Mouse (Mus musculus): ENCODE data around the gene Man2b1. TPM values are rescaled to one million over a fixed set of nuclear protein-coding genes. Genes with fewer than 3 reads are reported as not detected.
"Not testable (repeated sequence)": the region's sequence is repeated elsewhere in the genome, so short reads cannot be mapped to it uniquely, and the experiment has no call there.

Man2b1 gene
- total RNA-seq, 2 experiments from 2014 or later: 31.0 to 31.3 TPM

DNA sequence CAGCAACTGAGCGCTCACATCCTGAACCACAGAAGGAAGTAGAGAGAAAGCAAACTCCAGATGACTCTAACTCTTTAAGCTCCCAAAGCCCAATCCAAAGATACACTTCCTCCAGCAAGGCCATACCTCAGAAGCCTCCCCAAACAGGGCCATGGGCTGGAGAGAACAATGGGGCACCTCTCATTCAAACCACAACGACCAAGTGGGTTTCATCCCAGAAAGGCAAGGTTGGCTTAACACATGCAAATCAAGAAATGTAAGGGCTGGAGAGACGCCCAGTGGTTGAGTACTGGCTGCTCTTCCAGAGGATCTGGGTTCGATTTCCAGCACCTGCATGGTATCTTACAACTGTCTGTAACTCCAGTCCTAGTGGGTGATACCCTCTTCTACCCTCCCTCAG lies 32.4 kb downstream of the Man2b1 start:
- DNase-seq: no peak
- intact Hi-C loops (cut with DNase I): no loop called here

DNA sequence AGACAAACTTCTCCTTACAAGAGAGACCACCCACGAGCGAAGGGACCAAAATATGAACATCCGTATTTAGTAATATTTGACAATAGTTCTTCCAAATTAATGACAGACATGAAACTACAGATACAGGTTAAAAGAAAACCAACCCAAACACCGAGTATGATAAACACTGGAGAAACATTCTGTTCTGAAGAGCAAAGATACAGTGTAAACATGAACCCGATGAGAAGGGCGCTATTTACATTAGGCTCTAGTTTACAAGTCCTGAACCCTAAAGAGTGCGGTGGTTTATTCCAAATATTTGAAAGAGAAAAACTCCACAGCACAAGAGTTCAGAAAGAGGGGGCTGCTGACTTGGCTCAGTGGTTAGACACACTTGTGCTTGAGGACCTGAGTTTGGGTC lies 33.9 kb downstream of the Man2b1 start:
- intact Hi-C loops (cut with DNase I): no loop called here
- DNase-seq: no peak

DNA sequence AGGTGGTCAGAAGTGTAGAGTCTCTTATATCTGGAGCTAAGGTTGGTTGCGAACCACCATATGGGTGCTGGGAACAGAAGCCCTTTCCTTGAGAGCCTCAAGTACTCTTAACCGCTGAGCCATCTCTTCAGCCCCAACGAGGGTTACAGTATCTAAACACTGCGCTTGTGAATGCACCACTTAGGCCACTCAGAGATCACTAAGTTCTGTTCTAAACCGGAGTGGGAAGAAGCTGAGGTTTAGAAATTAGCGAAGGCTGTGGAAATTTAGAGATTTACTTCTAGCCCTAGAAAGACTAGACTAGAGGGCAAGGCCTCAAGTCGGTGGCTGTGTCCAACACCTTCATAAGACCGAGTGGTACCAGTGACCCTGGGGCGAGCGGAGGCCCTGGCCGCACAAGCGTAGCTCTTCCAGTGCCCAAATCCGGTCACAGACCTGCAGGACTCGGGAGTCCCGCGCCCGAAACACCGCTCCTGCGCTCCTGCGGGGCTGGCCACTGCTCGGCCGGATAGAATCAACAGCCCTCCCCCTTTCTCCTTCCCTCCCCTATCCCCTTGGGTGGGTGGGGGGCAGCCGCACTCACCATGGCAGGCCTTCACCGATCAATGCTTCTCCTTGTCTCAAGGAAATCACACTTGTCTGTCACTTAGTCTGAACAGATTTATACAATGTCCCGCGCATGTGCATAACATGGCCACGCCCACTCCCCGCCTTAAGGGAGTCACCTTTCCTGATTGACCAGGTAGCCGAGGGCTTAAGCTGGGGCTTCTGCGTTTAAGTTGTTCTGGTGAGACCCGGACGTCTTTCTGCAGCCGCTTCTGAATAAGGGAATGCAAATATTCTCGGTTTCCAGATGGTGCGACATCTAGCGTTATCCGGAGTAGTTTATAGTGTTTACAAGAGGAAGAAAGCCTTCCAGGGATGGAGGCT lies 36.2 kb downstream of the Man2b1 start:
- intact Hi-C loops (cut with DNase I): loop anchor here (2.0 kb wide), 1 partner anchor 43 kb away; no protein-coding TSS in a partner anchor
- peak; percentile 81 to 84 for DNase-seq

DNA sequence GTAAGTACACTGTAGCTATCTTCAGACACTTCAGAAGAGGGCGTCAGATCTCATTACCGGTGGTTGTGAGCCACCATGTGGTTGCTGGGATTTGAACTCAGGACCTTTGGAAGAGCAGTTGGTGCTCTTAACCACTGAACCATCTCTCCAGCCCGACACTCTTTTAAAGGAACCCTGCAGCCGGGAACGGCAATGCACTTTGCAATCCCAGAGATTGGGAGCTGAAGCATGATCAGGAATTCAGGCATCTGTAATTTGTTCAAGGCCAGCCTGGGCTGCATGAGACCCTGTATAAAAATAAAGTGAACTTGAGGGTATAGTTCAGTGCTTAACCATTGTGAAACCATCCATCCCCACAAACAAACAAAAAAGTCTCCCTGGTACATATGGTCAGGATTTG lies 37.2 kb downstream of the Man2b1 start:
- DNase-seq; intact Hi-C loops (cut with DNase I): not testable (repeated sequence)

DNA sequence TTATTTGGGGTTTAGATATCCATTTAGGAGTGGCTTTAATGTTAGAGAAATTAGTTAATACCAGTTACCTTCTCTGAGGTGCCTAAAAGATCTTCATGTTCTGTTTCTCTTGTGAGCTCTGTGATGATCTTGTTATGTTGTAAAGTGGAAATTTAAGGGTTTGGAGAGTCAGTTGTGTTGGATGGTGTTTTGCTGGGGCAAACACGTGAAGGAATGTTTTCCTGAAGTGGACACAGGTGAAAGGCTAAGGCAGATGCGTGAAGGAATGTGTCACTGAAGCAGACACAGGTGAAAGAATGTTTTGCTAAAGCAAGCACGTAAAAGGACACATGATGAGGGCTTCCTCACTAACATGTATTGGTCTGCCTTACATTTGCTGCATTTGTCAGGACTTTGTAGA lies 39.9 kb downstream of the Man2b1 start, which contains the start of gene Zfp791:
Gene Zfp791 (minus strand): TSS at position 101 of the 400 bp plus-strand sequence.
- DNase-seq: no peak
- intact Hi-C loops (cut with DNase I): no loop called here

DNA sequence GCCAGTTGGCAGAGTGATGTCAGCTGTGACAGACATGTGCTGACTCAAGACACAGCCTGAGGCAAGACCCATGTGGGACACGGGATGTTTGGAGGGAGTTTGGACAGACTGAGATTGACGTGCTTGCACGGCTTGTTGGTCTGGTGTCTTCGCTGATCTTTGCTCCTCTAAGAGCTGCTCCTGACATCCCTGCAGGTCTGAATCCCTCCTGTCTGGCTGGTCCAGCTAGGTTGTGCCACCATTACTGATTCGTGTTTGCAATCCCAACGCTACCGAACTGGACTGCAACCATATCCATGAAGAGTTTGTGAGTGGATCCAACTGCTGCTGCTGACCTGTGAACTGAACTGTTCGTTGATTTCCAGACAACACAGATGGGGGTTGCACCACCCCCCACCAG lies 40.6 kb downstream of the Man2b1 start:
- no peak for DNase-seq
- intact Hi-C loops (cut with DNase I): no loop called here

DNA sequence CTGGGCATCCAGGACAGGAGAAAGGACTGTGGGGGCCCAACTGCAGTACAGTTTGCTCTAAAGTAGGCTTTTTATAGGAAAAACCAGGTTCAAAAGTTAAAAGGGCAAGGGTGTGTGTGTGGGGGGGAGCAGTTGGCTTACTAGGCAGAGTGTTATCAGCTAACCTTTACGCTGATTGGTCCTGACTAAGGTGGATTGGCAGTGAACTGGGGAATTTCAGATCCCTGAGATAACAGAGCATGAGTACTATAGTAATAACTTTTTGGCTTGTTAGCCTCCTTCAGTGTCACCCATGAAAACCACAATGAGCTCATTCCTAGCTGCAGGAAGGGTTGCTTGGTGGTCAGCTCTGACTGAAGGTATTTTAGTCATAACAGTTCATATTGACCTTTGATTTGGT lies 49.3 kb downstream of the Man2b1 start:
- intact Hi-C loops (cut with DNase I): no loop called here
- no peak for DNase-seq

DNA sequence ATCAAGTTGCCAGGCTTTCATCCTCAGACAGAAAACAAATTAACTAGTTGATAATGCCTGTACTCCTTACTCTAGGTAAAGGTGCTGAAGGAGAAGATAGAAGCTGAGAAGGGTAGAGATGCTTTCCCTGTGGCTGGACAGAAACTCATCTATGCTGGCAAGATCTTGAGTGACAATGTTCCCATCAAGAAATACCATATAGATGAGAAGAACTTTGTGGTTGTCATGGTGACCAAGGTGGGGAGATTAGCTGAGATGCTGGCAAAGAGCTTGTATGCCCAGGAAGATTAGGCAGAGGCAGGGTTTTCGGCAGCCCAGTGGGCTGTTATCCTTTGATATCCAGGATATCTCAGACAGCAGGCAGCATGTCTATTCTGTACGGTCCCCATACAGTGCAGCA lies 52.6 kb downstream of the Man2b1 start:
- intact Hi-C loops (cut with DNase I); DNase-seq: not testable (repeated sequence)

DNA sequence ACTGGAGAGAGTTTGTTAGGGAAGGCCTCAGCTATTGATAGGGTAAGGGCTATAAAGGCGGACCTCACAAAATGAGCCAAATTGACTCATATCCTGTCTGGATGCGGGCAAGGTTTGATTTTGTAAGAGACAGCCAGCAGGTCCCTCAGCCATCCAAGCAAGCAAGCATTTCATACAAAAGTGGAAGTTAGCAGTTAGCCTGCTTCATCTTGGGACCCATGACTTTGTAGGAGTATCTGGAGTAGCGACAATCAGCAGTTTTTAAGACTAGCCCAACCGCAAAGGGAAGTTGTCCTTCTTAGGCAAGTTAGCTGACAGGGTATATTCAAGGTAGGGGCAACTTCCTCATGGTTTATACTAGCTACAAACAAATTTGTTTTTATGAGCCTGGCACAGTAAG lies 59.4 kb downstream of the Man2b1 start:
- intact Hi-C loops (cut with DNase I): no loop called here
- DNase-seq: peak in 1 of 2 experiments; percentile 5

Small RNAs within 50 kb of the gene (microRNA-seq; reads per million reads assigned to microRNA genes)
- gene Gm23388 (ENCODE audit: borderline number of aligned reads in 2 of 2) (0.67 to 0.72 reads per million in 2 experiments), gene Mir7070 (ENCODE audit: borderline number of aligned reads in 2 of 2) (0 to 0.67 reads per million in 2 experiments)

Other genes with a start within 250 kb of the Man2b1 start
- gene Rad23a, start 242.6 kb upstream of the Man2b1 start, total RNA-seq (2021): 10 to 100 TPM; 84.0 to 87.4 TPM
- 100 to 1,000 TPM; 337 to 380 TPM for gene Calr, start 236.3 kb upstream of the Man2b1 start, total RNA-seq (2021)
- gene Farsa, start 226.3 kb upstream of the Man2b1 start, total RNA-seq (2021): 10 to 100 TPM; 23.1 TPM
- 1 to 10 TPM; 3.8 to 4.1 TPM for gene Syce2, start 211.2 kb upstream of the Man2b1 start, total RNA-seq (2021)
- 10 to 100 TPM; 71.3 to 77.2 TPM for gene Gcdh, start 189.3 kb upstream of the Man2b1 start, total RNA-seq (2021)
- not detected for gene Klf1, start 181.3 kb upstream of the Man2b1 start, total RNA-seq (2021)
- gene Dnase2a, start 174.7 kb upstream of the Man2b1 start, total RNA-seq (2021): 10 to 100 TPM in 1 of 2 experiments, 1 to 10 TPM in 1; 7.3 to 11.7 TPM
- gene Mast1, start 145.9 kb upstream of the Man2b1 start, total RNA-seq (2021): under 1 TPM; 0.11 to 0.14 TPM
- gene Rtbdn, start 136.3 kb upstream of the Man2b1 start, total RNA-seq (2021): not detected
- gene Gm49661, start 113.8 kb upstream of the Man2b1 start, total RNA-seq (2021): 1 to 10 TPM in 1 of 2 experiments, not detected in 1; 1.0 TPM
- gene Prdx2, start 113.7 kb upstream of the Man2b1 start, total RNA-seq (2021): 100 to 1,000 TPM; 633 to 676 TPM
- gene Rnaseh2a, start 113.5 kb upstream of the Man2b1 start, total RNA-seq (2021): 10 to 100 TPM; 48.6 to 56.7 TPM
- 10 to 100 TPM; 14.9 to 26.9 TPM for gene Junb, start 104.6 kb upstream of the Man2b1 start, total RNA-seq (2021)
- gene Hook2, start 92.7 kb upstream of the Man2b1 start, total RNA-seq (2021): 1 to 10 TPM; 2.7 to 2.9 TPM
- not detected for gene Best2, start 68.7 kb upstream of the Man2b1 start, total RNA-seq (2021)
- gene Asna1, start 58.0 kb upstream of the Man2b1 start, total RNA-seq (2021): 10 to 100 TPM; 66.2 to 69.8 TPM
- 10 to 100 TPM; 80.7 to 84.2 TPM for gene Trir, start 56.4 kb upstream of the Man2b1 start, total RNA-seq (2021)
- gene Tnpo2, start 46.4 kb upstream of the Man2b1 start, total RNA-seq (2021): 10 to 100 TPM; 28.1 to 35.1 TPM
- gene Fbxw9, start 23.2 kb upstream of the Man2b1 start, total RNA-seq (2021): 1 to 10 TPM; 3.4 to 4.3 TPM
- gene Gm5741, start 15.3 kb upstream of the Man2b1 start, total RNA-seq (2021): not detected
- gene Dhps, start 11.5 kb upstream of the Man2b1 start, total RNA-seq (2021): 10 to 100 TPM; 27.0 to 27.4 TPM
- gene Wdr83os, start 2.5 kb upstream of the Man2b1 start, total RNA-seq (2021): 10 to 100 TPM; 37.4 to 42.2 TPM
- 10 to 100 TPM; 33.3 to 34.2 TPM for gene Wdr83, start 2.0 kb upstream of the Man2b1 start, total RNA-seq (2021)
- 1 to 10 TPM; 2.0 to 2.4 TPM for gene Zfp791, start 39.8 kb downstream of the Man2b1 start, total RNA-seq (2021)
- not detected for gene Cks1brt, start 68.7 kb downstream of the Man2b1 start, total RNA-seq (2021)
- not detected for gene Olfr371, start 142.7 kb downstream of the Man2b1 start, total RNA-seq (2021)
- 1 to 10 TPM; 5.8 to 8.2 TPM for gene Orc6, start 216.4 kb downstream of the Man2b1 start, total RNA-seq (2021)
- 10 to 100 TPM; 70.7 to 71.1 TPM for gene Vps35, start 216.5 kb downstream of the Man2b1 start, total RNA-seq (2021)

Data from heart, postnatal 36 days (tissue).